Comparison of ENCODE assay signal across 16 mouse cellular contexts in the genomic region with DNA sequence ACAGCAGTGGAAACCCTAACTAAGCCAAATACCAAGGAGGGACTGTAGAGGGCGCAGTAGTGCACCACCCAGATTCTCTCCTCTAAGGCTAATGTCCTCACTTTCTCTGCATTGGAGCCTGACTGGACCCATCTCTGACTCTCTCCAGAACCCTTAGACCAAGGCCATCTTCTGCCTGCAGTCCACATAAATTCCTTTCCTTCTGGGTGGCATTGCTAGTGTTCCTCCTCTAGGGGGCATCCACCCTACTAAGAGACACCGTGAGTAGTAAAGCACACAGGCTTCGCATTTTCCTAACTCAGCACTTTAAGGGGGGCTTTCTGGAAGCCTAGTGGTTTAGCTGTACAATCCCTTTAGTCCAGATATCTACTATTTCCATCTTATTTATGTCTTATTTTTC.
DNase-seq lines count a peak whose midpoint lies in the region; ATAC-seq and TF ChIP-seq lines count a peak whose summit lies in the region.
"Had no signal": no experiment of that assay in that cellular context is flagged by ENCODE, and none has a peak within 500 bp of the region (broad histone marks: within the 10 kb centered on the region; RNA-seq: fewer than 3 reads in every experiment).

No protein-coding gene starts in this region.

- no peaks in the 10 kb centered on the region for H3K36me3 ChIP-seq in kidney, adult 2 months (ENCODE audit: control insufficient read depth, insufficient read depth, low read length)
- no peaks in the 10 kb centered on the region for H3K36me3 ChIP-seq in kidney, embryonic 14.5 days (ENCODE audit: control insufficient read depth, insufficient read depth, low read length)
- H3K36me3 ChIP-seq in thymus, adult 2 months (ENCODE audit: control insufficient read depth, insufficient read depth, low read length): no peaks in the 10 kb centered on the region
- no peaks in the 10 kb centered on the region for H3K36me3 ChIP-seq in forebrain, embryonic 16.5 days (ENCODE audit: control insufficient read depth, insufficient read depth)
- H3K36me3 ChIP-seq: forebrain, embryonic 15.5 days; limb, embryonic 12.5 days; midbrain, embryonic 13.5 days; neural tube, embryonic 12.5 days had no signal

- TF ChIP-seq POLR2A in kidney, adult 2 months (IDR thresholded peaks at IDR 0.05; ENCODE audit: low read depth, low read length): no peak
- TF ChIP-seq POLR2A in thymus, adult 2 months (IDR thresholded peaks at IDR 0.05; ENCODE audit: control insufficient read depth, extremely low read depth, insufficient read depth, low read length, poor library complexity): no peak

- peak; percentile 28; the same call in 1 of the 2 replicates for TF ChIP-seq CTCF in kidney, adult 2 months (conservative IDR thresholded peaks at IDR 0.05; ENCODE audit: insufficient read depth, insufficient read length, low read depth, low read length)
- TF ChIP-seq CTCF in thymus, adult 2 months (IDR thresholded peaks at IDR 0.05; ENCODE audit: borderline replicate concordance, control insufficient read depth, extremely low read depth, insufficient read depth, low read length, poor library complexity): no peak

- no peak overlapping the region for H3K9ac ChIP-seq in kidney, embryonic 14.5 days (ENCODE audit: low read depth, low read length)
- H3K9ac ChIP-seq in forebrain, embryonic 16.5 days (replicated peaks; ENCODE audit: low read depth, low read length): no peak overlapping the region
- H3K9ac ChIP-seq: forebrain, embryonic 15.5 days; hindbrain, embryonic 14.5 days; limb, embryonic 12.5 days; midbrain, embryonic 13.5 days; neural tube, embryonic 12.5 days had no signal

- no peak overlapping the region for H3K4me2 ChIP-seq in kidney, embryonic 14.5 days (replicated peaks; ENCODE audit: low read depth, low read length)
- no peak overlapping the region for H3K4me2 ChIP-seq in forebrain, embryonic 16.5 days (ENCODE audit: low read length)
- H3K4me2 ChIP-seq: forebrain, embryonic 15.5 days; hindbrain, embryonic 14.5 days; limb, embryonic 12.5 days; midbrain, embryonic 13.5 days; neural tube, embryonic 12.5 days had no signal

- H3K27me3 ChIP-seq in kidney, adult 2 months (replicated peaks; ENCODE audit: control insufficient read depth, insufficient read depth, low read length): no peaks in the 10 kb centered on the region
- H3K27me3 ChIP-seq in kidney, embryonic 14.5 days (ENCODE audit: control insufficient read depth, insufficient read depth, low read length): no peaks in the 10 kb centered on the region
- no peaks in the 10 kb centered on the region for H3K27me3 ChIP-seq in thymus, adult 2 months (ENCODE audit: control insufficient read depth, insufficient read depth, low read length)
- H3K27me3 ChIP-seq in forebrain, embryonic 16.5 days (replicated peaks; ENCODE audit: control insufficient read depth, insufficient read depth, low read length): no peaks in the 10 kb centered on the region
- H3K27me3 ChIP-seq: forebrain, embryonic 15.5 days; limb, embryonic 12.5 days; neural tube, embryonic 12.5 days had no signal

- no peak for DNase-seq in kidney, adult 2 months
- peak; percentile 11 for DNase-seq in thymus, adult 2 months
- DNase-seq in thymus, postnatal 36 days: no peak
- peak; percentile 19 for DNase-seq in R1 (ENCODE audit: low read depth, low spot score)
- peak; percentile 16 for DNase-seq in thymus, postnatal 4 days
- DNase-seq: cerebellum, adult 9-11 months; gastrocnemius, postnatal 25 days; kidney, postnatal 10 days; lung, postnatal 14 days had no signal

- no peak for ATAC-seq in kidney, embryonic 14.5 days (ENCODE audit: low FRiP score, low TSS enrichment)
- no peak for ATAC-seq in forebrain, embryonic 16.5 days
- ATAC-seq: forebrain, embryonic 15.5 days; midbrain, embryonic 13.5 days had no signal

- WGBS in kidney, adult 2 months: 82% methylated on average over 3 of the region's 3 CpGs
- 82% methylated on average over 3 of the region's 3 CpGs for WGBS in kidney, embryonic 14.5 days
- WGBS in thymus, adult 2 months: 88% methylated on average over 3 of the region's 3 CpGs
- 74% methylated on average over 3 of the region's 3 CpGs for WGBS in forebrain, embryonic 16.5 days

- peaks cover 2% of the 10 kb centered on the region; the same call in 1 of the 2 replicates for H3K4me1 ChIP-seq in kidney, adult 2 months (ENCODE audit: control insufficient read depth, insufficient read depth, low read length)
- H3K4me1 ChIP-seq in kidney, embryonic 14.5 days (ENCODE audit: control insufficient read depth, insufficient read depth, low read length): peaks cover 16% of the 10 kb centered on the region
- peaks cover 14% of the 10 kb centered on the region for H3K4me1 ChIP-seq in thymus, adult 2 months (replicated peaks; ENCODE audit: control insufficient read depth, insufficient read depth, low read length)
- H3K4me1 ChIP-seq in forebrain, embryonic 16.5 days (replicated peaks; ENCODE audit: control insufficient read depth, insufficient read depth, low read length): peaks cover 17% of the 10 kb centered on the region

- H3K9me3 ChIP-seq in kidney, embryonic 14.5 days (ENCODE audit: control insufficient read depth, low read length): no peaks in the 10 kb centered on the region
- H3K9me3 ChIP-seq in forebrain, embryonic 16.5 days (ENCODE audit: control insufficient read depth, low read length): no peaks in the 10 kb centered on the region
- H3K9me3 ChIP-seq: forebrain, embryonic 15.5 days; limb, embryonic 12.5 days; midbrain, embryonic 13.5 days; neural tube, embryonic 12.5 days had no signal

- no peak overlapping the region for H3K4me3 ChIP-seq in kidney, adult 2 months (ENCODE audit: insufficient read depth, low read depth, low read length)
- no peak overlapping the region for H3K4me3 ChIP-seq in kidney, embryonic 14.5 days (ENCODE audit: low read length)
- H3K4me3 ChIP-seq in thymus, adult 2 months (ENCODE audit: control insufficient read depth, insufficient read depth, low read length): no peak overlapping the region
- H3K4me3 ChIP-seq in forebrain, embryonic 16.5 days (replicated peaks; ENCODE audit: low read length): no peak overlapping the region
- H3K4me3 ChIP-seq: forebrain, embryonic 15.5 days; limb, embryonic 12.5 days; midbrain, embryonic 13.5 days; neural tube, embryonic 12.5 days had no signal

- no peak overlapping the region for H3K27ac ChIP-seq in kidney, adult 2 months (ENCODE audit: insufficient read depth, low read depth, low read length)
- no peak overlapping the region for H3K27ac ChIP-seq in kidney, embryonic 14.5 days (ENCODE audit: low read depth, low read length)
- H3K27ac ChIP-seq in thymus, adult 2 months (ENCODE audit: control insufficient read depth, insufficient read depth, low read length): no peak overlapping the region
- no peak overlapping the region for H3K27ac ChIP-seq in forebrain, embryonic 16.5 days (ENCODE audit: low read length)
- H3K27ac ChIP-seq: forebrain, embryonic 15.5 days; hindbrain, embryonic 14.5 days; limb, embryonic 12.5 days; midbrain, embryonic 13.5 days; neural tube, embryonic 12.5 days had no signal

Comparison
In these comparisons a context has a peak if more than half of its experiments do, and no peak if none do; other contexts are left out.
1. DNase-seq: peak in thymus, adult 2 months (single experiment), R1 (single experiment) and thymus, postnatal 4 days (single experiment); none in kidney, adult 2 months (single experiment) and thymus, postnatal 36 days (0 of 2).